Mouse (Mus musculus): ENCODE results near the gene Anks1. TPM values are rescaled to one million over a fixed set of nuclear protein-coding genes. Genes with fewer than 3 reads are reported as not detected.
A peak's percentile ranks its signal among the peaks of the same experiment; 100 is the strongest.

The Anks1 gene
- 12.3 and 13.3 TPM in 2 replicates for polyA plus RNA-seq (2014; fragmentation: Nextera tagmentation; extraction: Ambion mirVana)

DNA sequence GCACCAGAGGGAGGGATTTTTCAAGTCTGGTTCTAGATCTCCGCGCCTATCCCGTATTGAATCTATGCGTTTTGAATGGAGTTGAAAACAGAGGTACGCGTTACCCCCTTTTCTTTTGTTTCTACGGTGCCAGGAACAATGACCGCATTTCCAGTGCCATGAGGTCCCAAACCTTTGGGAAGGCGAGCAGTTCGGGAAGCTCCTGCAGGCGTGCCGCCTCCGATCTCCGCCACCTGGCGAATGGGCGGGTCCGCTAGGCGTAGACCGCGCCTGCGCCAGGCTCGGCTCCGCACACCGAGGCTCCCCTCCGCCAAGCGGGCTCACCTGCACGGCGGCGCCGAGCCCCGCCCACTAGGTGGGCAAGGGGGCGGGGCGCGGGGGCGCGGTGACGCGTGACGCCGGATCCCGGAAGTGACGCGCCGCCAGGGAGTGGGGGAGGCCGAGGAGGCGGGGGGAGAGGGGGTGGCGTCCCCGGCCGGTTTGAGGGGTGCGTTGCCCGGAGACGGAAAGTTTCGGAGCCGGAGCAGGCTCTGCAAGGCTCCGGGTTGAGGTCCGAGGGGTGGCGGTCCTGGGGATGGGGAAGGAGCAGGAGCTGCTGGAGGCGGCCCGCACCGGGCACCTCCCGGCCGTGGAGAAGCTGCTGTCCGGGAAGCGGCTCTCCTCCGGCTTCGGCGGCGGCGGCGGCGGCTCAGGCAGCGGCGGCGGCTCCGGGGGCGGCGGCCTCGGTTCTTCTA, at the start of gene Anks1:
Gene Anks1, plus strand, starts transcription at position 419 of the 734 bp plus-strand sequence.
- DNase-seq (ENCODE audit: low spot score) (peak; percentile 90), ATAC-seq (replicated peaks; ENCODE audit: insufficient number of reproducible peaks, low FRiP score, low TSS enrichment, low read depth) (peak; percentile 75)
- Histone ChIP-seq H3K9me3 (replicated peaks; ENCODE audit: control insufficient read depth, low read length) (no peaks in the 10 kb centered on the region), H3K4me2 (ENCODE audit: low read depth, low read length) (peak within 1 kb of the TSS; percentile 87), H3K9ac (replicated peaks; ENCODE audit: low read length) (peak within 1 kb of the TSS; percentile 84), H3K36me3 (replicated peaks; ENCODE audit: control insufficient read depth, insufficient read depth, low read depth, low read length) (no peaks in the 10 kb centered on the region), H3K27me3 (ENCODE audit: control insufficient read depth, insufficient read depth, low read length) (no peaks in the 10 kb centered on the region), H3K4me1 (ENCODE audit: control insufficient read depth, insufficient read depth, low read length) (no peaks in the 10 kb centered on the region), H3K27ac (replicated peaks; ENCODE audit: low read depth, low read length) (peak within 1 kb of the TSS; percentile 4; the same call in 1 of the 2 replicates), H3K4me3 (ENCODE audit: low read depth, low read length) (peak within 1 kb of the TSS; percentile 71)
- under 1% methylated on average over 58 of the region's 78 CpGs for WGBS

DNA sequence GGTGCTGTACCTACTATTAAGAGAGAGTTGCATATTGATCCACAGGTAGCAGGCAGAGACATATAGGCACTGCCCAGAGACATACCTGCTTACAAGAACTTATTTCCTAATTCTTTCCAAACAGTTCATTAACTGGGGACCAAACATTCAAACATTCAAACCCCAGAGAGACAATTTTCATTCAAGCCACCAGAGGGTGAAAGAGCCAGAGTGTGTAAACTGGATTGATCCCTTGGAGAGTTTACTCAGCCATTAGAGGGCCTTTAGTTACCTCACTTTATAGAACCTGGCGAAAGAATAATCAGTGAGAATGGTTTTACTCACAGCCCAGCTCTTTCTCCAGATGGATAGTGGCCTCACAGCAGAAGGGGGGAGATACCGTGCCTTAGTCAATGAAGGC, 43.6 kb upstream of the Anks1 start:
- H3K27ac ChIP-seq (replicated peaks; ENCODE audit: low read depth, low read length): no peak overlapping the region
- no peak overlapping the region for H3K9ac ChIP-seq (replicated peaks; ENCODE audit: low read length)
- no peaks in the 10 kb centered on the region for H3K36me3 ChIP-seq (replicated peaks; ENCODE audit: control insufficient read depth, insufficient read depth, low read depth, low read length)
- DNase-seq (ENCODE audit: low spot score) (no peak), ATAC-seq (replicated peaks; ENCODE audit: insufficient number of reproducible peaks, low FRiP score, low TSS enrichment, low read depth) (no peak)
- H3K4me1 ChIP-seq (ENCODE audit: control insufficient read depth, insufficient read depth, low read length): no peaks in the 10 kb centered on the region
- no peaks in the 10 kb centered on the region for H3K9me3 ChIP-seq (replicated peaks; ENCODE audit: control insufficient read depth, low read length)
- no peak overlapping the region for H3K4me3 ChIP-seq (ENCODE audit: low read depth, low read length)
- WGBS: 79% methylated on average over 2 of the region's 2 CpGs
- no peak overlapping the region for H3K4me2 ChIP-seq (ENCODE audit: low read depth, low read length)
- H3K27me3 ChIP-seq (ENCODE audit: control insufficient read depth, insufficient read depth, low read length): no peaks in the 10 kb centered on the region

DNA sequence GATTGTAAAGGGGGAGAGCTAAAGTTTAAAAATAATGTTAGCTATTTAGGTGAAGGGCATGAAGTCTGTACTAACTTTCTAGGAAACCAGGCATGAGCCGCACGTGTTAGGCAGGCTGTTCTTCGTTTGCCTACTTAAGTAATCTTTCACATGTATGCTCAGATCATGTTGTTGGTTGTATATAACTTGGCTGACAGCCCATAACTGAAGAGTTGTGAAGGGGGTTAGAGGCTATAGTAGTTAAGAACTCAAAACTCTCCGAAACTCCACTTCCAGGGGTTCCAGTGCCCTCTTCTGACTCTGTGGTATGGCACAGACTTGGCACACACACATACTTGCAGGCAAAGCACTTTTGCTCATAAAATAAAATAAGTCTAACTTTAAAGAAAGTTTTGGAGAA, 42.4 kb upstream of the Anks1 start:
- Histone ChIP-seq H3K4me1 (ENCODE audit: control insufficient read depth, insufficient read depth, low read length) (no peaks in the 10 kb centered on the region), H3K27ac (replicated peaks; ENCODE audit: low read depth, low read length) (no peak overlapping the region), H3K36me3 (replicated peaks; ENCODE audit: control insufficient read depth, insufficient read depth, low read depth, low read length) (no peaks in the 10 kb centered on the region), H3K27me3 (ENCODE audit: control insufficient read depth, insufficient read depth, low read length) (no peaks in the 10 kb centered on the region), H3K9me3 (replicated peaks; ENCODE audit: control insufficient read depth, low read length) (no peaks in the 10 kb centered on the region), H3K9ac (replicated peaks; ENCODE audit: low read length) (no peak overlapping the region), H3K4me3 (ENCODE audit: low read depth, low read length) (no peak overlapping the region), H3K4me2 (ENCODE audit: low read depth, low read length) (no peak overlapping the region)
- ATAC-seq (replicated peaks; ENCODE audit: insufficient number of reproducible peaks, low FRiP score, low TSS enrichment, low read depth): no peak
- WGBS: 94% methylated on average over 4 of the region's 4 CpGs
- DNase-seq (ENCODE audit: low spot score): no peak

DNA sequence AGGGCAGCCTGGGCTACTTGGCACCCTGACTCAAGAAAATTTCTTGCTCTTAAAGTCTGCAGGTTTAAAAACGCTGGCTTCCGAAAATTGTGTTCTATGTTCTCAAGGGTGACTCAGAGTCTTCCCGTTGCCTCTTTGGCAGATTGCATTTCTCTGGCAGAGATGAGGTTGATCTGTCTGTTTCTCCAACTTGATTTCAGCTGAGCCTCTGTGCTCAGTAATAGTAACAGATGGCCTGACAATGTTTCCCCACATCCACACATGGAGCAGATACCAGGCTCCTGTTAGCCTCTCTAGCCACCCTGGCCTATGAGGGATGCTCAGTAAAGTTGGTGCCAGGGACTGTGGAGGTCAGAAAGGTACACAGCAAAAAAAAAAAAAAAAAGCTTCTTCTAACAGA, 37.3 kb upstream of the Anks1 start:
- Histone ChIP-seq H3K4me2 (ENCODE audit: low read depth, low read length) (no peak overlapping the region), H3K27ac (replicated peaks; ENCODE audit: low read depth, low read length) (no peak overlapping the region), H3K4me3 (ENCODE audit: low read depth, low read length) (no peak overlapping the region), H3K36me3 (replicated peaks; ENCODE audit: control insufficient read depth, insufficient read depth, low read depth, low read length) (no peaks in the 10 kb centered on the region), H3K27me3 (ENCODE audit: control insufficient read depth, insufficient read depth, low read length) (no peaks in the 10 kb centered on the region), H3K4me1 (ENCODE audit: control insufficient read depth, insufficient read depth, low read length) (no peaks in the 10 kb centered on the region), H3K9me3 (replicated peaks; ENCODE audit: control insufficient read depth, low read length) (no peaks in the 10 kb centered on the region), H3K9ac (replicated peaks; ENCODE audit: low read length) (no peak overlapping the region)
- 87% methylated on average over 3 of the region's 3 CpGs for WGBS
- ATAC-seq (replicated peaks; ENCODE audit: insufficient number of reproducible peaks, low FRiP score, low TSS enrichment, low read depth) (no peak), DNase-seq (ENCODE audit: low spot score) (no peak)

DNA sequence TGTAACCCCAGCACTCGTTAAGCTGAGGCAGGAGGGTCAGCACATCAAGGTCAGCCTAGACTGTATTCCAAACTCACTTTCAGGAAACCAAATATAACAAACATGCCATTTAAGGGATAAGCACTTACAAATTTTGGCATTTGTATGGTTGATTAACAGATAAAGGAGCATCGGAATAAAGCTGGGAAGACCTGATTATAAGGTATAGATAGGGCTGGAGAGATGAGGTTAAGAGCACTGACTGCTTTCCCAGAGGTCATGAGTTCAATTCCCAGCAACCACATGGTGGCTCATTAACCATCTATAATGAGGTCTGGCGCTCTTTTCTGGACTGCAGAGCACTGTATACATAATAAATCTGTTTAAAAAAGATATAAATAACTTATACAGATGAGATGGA, 35.5 kb upstream of the Anks1 start:
- Histone ChIP-seq H3K36me3 (replicated peaks; ENCODE audit: control insufficient read depth, insufficient read depth, low read depth, low read length) (no peaks in the 10 kb centered on the region), H3K27ac (replicated peaks; ENCODE audit: low read depth, low read length) (no peak overlapping the region), H3K27me3 (ENCODE audit: control insufficient read depth, insufficient read depth, low read length) (no peaks in the 10 kb centered on the region), H3K9ac (replicated peaks; ENCODE audit: low read length) (no peak overlapping the region), H3K4me1 (ENCODE audit: control insufficient read depth, insufficient read depth, low read length) (no peaks in the 10 kb centered on the region), H3K4me3 (ENCODE audit: low read depth, low read length) (no peak overlapping the region), H3K9me3 (replicated peaks; ENCODE audit: control insufficient read depth, low read length) (no peaks in the 10 kb centered on the region), H3K4me2 (ENCODE audit: low read depth, low read length) (no peak overlapping the region)
- no peak for DNase-seq (ENCODE audit: low spot score)
- WGBS: 84% methylated on average over 3 of the region's 3 CpGs
- no peak for ATAC-seq (replicated peaks; ENCODE audit: insufficient number of reproducible peaks, low FRiP score, low TSS enrichment, low read depth)

DNA sequence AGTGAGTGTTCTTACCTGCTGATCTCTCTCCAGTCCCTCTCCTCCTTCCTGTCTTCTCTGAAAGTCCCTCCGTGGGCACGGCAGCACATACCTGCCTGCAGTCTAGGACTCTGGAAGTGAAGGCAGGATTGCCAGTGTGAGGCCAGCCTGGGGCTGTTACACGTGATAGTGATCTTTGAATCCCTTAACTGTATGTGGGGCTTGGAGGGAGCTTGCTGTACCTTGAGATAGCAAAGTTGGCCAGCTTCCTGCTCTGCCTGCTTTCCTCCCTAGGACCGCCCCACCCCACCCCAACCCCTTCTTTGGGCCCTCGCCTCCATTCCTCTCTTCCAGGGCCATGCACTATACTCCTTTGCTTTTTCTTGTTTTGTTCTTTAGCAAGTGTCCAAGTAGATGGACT, 34.6 kb upstream of the Anks1 start:
- ATAC-seq (replicated peaks; ENCODE audit: insufficient number of reproducible peaks, low FRiP score, low TSS enrichment, low read depth) (no peak), DNase-seq (ENCODE audit: low spot score) (no peak)
- 79% methylated on average over 5 of the region's 5 CpGs for WGBS
- Histone ChIP-seq H3K4me1 (ENCODE audit: control insufficient read depth, insufficient read depth, low read length) (no peaks in the 10 kb centered on the region), H3K27me3 (ENCODE audit: control insufficient read depth, insufficient read depth, low read length) (no peaks in the 10 kb centered on the region), H3K4me3 (ENCODE audit: low read depth, low read length) (no peak overlapping the region), H3K36me3 (replicated peaks; ENCODE audit: control insufficient read depth, insufficient read depth, low read depth, low read length) (no peaks in the 10 kb centered on the region), H3K4me2 (ENCODE audit: low read depth, low read length) (no peak overlapping the region), H3K9me3 (replicated peaks; ENCODE audit: control insufficient read depth, low read length) (no peaks in the 10 kb centered on the region), H3K27ac (replicated peaks; ENCODE audit: low read depth, low read length) (no peak overlapping the region), H3K9ac (replicated peaks; ENCODE audit: low read length) (no peak overlapping the region)

DNA sequence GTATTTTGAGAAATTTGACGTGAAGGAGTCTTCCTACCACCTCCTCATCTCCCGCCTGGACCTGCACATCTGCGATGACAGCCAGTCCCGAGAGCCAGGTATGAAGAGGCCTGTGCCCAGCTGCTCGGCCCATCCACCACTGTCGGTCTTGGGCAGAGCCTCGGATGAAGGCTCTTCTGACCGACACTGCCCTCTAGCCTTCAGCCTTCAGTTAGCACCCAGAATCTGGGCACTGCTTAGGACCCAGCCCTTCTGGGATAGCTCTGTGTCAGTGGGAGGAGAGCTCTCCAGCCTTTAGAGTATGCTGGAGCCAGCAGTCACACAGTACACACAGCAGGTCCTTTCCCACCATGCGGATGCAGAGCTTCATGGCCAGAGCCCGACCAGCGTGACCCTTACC, 27.6 kb upstream of the Anks1 start:
- Histone ChIP-seq H3K27ac (replicated peaks; ENCODE audit: low read depth, low read length) (no peak overlapping the region), H3K4me2 (ENCODE audit: low read depth, low read length) (no peak overlapping the region), H3K9ac (replicated peaks; ENCODE audit: low read length) (no peak overlapping the region), H3K4me3 (ENCODE audit: low read depth, low read length) (no peak overlapping the region), H3K9me3 (replicated peaks; ENCODE audit: control insufficient read depth, low read length) (no peaks in the 10 kb centered on the region), H3K36me3 (replicated peaks; ENCODE audit: control insufficient read depth, insufficient read depth, low read depth, low read length) (0 out of 2 replicates have a peak, but pooled peaks cover 2% of the 10 kb centered on the region), H3K4me1 (ENCODE audit: control insufficient read depth, insufficient read depth, low read length) (no peaks in the 10 kb centered on the region), H3K27me3 (ENCODE audit: control insufficient read depth, insufficient read depth, low read length) (no peaks in the 10 kb centered on the region)
- ATAC-seq (replicated peaks; ENCODE audit: insufficient number of reproducible peaks, low FRiP score, low TSS enrichment, low read depth) (no peak), DNase-seq (ENCODE audit: low spot score) (no peak)
- 68% methylated on average over 11 of the region's 11 CpGs for WGBS

DNA sequence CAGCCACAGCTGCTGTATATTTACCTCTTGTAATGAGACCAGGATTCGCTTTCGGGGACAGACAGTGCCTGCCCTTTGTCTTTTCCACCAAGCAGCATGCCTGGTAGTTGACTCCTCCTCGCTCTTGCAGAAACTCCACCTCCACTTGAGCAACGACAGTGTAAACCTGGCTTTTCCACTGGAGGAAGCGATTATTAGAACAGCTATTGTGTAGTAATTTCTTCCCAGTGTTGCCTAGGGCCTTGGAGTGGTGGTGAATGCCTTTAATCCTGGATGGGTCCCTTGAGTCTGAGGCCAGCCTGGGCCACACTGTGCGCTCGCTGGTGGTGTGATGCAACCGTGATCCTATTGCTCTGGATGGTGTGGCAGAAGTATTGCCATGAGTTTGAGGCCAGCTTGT, 26.0 kb upstream of the Anks1 start:
- ATAC-seq (replicated peaks; ENCODE audit: insufficient number of reproducible peaks, low FRiP score, low TSS enrichment, low read depth): no peak
- Histone ChIP-seq H3K4me3 (ENCODE audit: low read depth, low read length) (no peak overlapping the region), H3K4me2 (ENCODE audit: low read depth, low read length) (no peak overlapping the region), H3K36me3 (replicated peaks; ENCODE audit: control insufficient read depth, insufficient read depth, low read depth, low read length) (peaks cover 6% of the 10 kb centered on the region), H3K27me3 (ENCODE audit: control insufficient read depth, insufficient read depth, low read length) (no peaks in the 10 kb centered on the region), H3K27ac (replicated peaks; ENCODE audit: low read depth, low read length) (no peak overlapping the region), H3K9ac (replicated peaks; ENCODE audit: low read length) (no peak overlapping the region), H3K4me1 (ENCODE audit: control insufficient read depth, insufficient read depth, low read length) (no peaks in the 10 kb centered on the region), H3K9me3 (replicated peaks; ENCODE audit: control insufficient read depth, low read length) (no peaks in the 10 kb centered on the region)
- no peak for DNase-seq (ENCODE audit: low spot score)
- WGBS: 89% methylated on average over 8 of the region's 8 CpGs
